Mouse (Mus musculus) retina, embryonic 14.5 days (tissue): ENCODE results near the gene Efs.
"Not testable (repeated sequence)": the region's sequence is repeated elsewhere in the genome, so short reads cannot be mapped to it uniquely, and the experiment has no call there.

Experiments
- DNase-seq: peaks from one replicate; pipeline ENCODE4 v3.0.0-alpha.2; 2015; ENCODE audit warnings: low spot score

Gene Efs

GRCm38 (mm10) chr14:54947008-54947407, 21.1 kb upstream of the Efs start:
- DNase-seq = not testable (repeated sequence)

GRCm38 (mm10) chr14:54945975-54946704, 20.2 kb upstream of the Efs start:
- no peak for DNase-seq

- DNase-seq = no peak
Measured at GRCm38 (mm10) chr14:54944939-54945338, 19.0 kb upstream of the Efs start.

GRCm38 (mm10) chr14:54943971-54944370, 18.0 kb upstream of the Efs start:
- no peak for DNase-seq

GRCm38 (mm10) chr14:54942479-54942878, 16.6 kb upstream of the Efs start:
- DNase-seq = no peak

GRCm38 (mm10) chr14:54941024-54941978, 15.4 kb upstream of the Efs start:
- DNase-seq = no peak

- no peak for DNase-seq
Measured at GRCm38 (mm10) chr14:54940176-54940530, 14.2 kb upstream of the Efs start.

- DNase-seq = peak; percentile 83
Measured at GRCm38 (mm10) chr14:54939434-54940175, 13.7 kb upstream of the Efs start.

GRCm38 (mm10) chr14:54938431-54939219, 12.7 kb upstream of the Efs start:
- DNase-seq = no peak

GRCm38 (mm10) chr14:54937361-54938182, 11.6 kb upstream of the Efs start:
- no peak for DNase-seq

GRCm38 (mm10) chr14:54936831-54937160, 10.9 kb upstream of the Efs start:
- no peak for DNase-seq

GRCm38 (mm10) chr14:54935904-54936830, 10.2 kb upstream of the Efs start, which contains the start of gene Cmtm5:
TSS of gene Cmtm5 (plus strand) at chr14:54936261.
- DNase-seq = no peak

- DNase-seq = peak; percentile 52
Measured at GRCm38 (mm10) chr14:54932645-54933150, 6.8 kb upstream of the Efs start, which contains the start of gene Il25. TSS of gene Il25 (plus strand) at chr14:54932695.

- no peak for DNase-seq
Measured at GRCm38 (mm10) chr14:54930431-54930830, 4.5 kb upstream of the Efs start.

GRCm38 (mm10) chr14:54929801-54930200, 3.9 kb upstream of the Efs start:
- DNase-seq = no peak

- no peak for DNase-seq
Measured at GRCm38 (mm10) chr14:54927296-54927695, 1.4 kb upstream of the Efs start.

- DNase-seq = peak; percentile 84
Measured at GRCm38 (mm10) chr14:54926401-54927158, 654 bp upstream of the Efs start.

- peak; percentile 72 for DNase-seq
Measured at GRCm38 (mm10) chr14:54924641-54925348, 1.1 kb downstream of the Efs start.
